Mouse (Mus musculus): Measurements from ENCODE around the gene Zfp536. TPM values are rescaled to one million over a fixed set of nuclear protein-coding genes. Genes with fewer than 3 reads are reported as not detected.
"Not testable (repeated sequence)": the region's sequence is repeated elsewhere in the genome, so short reads cannot be mapped to it uniquely, and the experiment has no call there.

The Zfp536 gene
- total RNA-seq, 2 experiments from 2014 or later = 47.0 to 50.4 TPM

GRCm38 (mm10) chr7:37768310-37768940 is 5.0 kb downstream of the Zfp536 start:
- peak in 1 of 2 experiments; percentile 35 for DNase-seq (ENCODE audit: low spot score in 2 of 2)

DNA sequence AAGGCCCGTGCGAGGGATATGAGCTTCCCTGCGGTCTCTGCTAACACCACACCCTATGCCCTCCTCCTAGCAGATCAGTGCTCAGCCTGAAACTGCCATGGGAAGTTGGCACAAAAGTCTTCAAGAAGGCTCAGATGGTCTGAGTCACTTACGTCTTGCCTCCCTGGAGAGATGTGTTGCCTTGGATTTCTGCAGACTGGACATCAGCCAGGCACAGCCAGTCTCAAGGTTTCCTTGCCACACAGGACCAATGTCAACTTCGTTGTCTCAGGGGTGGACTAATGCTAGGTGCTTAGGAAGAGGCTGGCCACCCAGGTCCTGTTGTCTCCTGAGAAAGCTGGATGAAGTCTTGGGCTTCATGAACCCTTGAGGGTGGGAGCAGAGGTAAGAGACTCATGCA is 14.6 kb downstream of the Zfp536 start:
- DNase-seq (ENCODE audit: low spot score in 2 of 2) = no peak

- DNase-seq (ENCODE audit: low spot score in 2 of 2) = no peak
Observed at GRCm38 (mm10) chr7:37753024-37753423, 20.4 kb downstream of the Zfp536 start.

GRCm38 (mm10) chr7:37746133-37746761 is 27.2 kb downstream of the Zfp536 start:
- DNase-seq (ENCODE audit: low spot score in 2 of 2) = peak in 1 of 2 experiments; percentile 39

DNA sequence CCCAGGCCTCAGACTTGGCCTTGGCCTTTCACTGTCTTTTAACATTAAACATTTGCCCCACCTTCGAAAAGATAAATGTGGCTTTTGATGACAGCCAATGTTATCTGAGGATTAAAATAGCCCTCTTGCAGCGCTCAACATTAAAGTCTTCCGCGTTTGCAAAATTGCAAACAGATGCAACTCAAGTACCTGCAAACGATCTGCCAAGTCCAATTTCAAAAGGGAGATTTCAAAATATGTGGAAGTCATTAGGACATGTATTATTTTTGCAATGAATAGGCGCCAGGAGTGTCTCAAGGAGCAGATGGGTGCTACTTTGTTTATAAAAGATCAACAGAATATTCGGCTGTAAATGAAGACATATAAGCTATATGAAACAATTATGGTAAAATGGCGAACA is 30.1 kb downstream of the Zfp536 start:
- no peak for DNase-seq (ENCODE audit: low spot score in 2 of 2)

DNA sequence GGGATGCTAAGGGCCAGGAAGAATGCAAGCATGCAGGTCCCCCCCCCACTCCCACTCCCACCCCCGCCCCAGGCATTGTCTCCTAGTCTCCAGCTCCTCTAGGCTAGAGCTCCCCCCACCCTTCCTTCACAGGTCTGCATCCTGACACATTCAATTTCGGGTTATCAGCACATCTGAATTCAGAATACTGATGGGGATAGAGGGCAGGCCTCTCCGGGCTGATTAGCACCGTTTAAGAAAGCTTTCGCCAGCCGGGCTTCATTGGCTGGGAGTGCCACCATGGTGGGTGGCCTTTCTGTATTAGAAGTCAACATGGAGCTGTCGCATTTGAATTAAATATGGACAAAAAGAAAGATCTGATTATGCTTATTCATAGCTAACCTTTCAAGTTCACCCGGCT is 36.2 kb downstream of the Zfp536 start:
- no peak for DNase-seq (ENCODE audit: low spot score in 2 of 2)

DNA sequence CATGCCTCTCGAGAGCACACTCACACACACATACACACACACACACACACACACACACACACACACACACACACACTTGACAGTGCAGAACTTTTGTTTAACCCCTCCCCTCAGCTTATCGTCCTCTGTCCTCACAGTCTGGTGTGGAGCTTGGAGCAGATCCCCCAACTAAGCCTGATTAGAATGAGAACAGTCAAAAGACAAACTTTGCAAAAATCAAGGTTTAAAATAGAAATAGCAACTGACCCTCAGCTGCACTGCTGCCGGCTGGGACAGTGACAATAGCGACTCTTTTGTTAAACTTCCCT is 37.1 kb downstream of the Zfp536 start:
- DNase-seq (ENCODE audit: low spot score in 2 of 2) = no peak

DNA sequence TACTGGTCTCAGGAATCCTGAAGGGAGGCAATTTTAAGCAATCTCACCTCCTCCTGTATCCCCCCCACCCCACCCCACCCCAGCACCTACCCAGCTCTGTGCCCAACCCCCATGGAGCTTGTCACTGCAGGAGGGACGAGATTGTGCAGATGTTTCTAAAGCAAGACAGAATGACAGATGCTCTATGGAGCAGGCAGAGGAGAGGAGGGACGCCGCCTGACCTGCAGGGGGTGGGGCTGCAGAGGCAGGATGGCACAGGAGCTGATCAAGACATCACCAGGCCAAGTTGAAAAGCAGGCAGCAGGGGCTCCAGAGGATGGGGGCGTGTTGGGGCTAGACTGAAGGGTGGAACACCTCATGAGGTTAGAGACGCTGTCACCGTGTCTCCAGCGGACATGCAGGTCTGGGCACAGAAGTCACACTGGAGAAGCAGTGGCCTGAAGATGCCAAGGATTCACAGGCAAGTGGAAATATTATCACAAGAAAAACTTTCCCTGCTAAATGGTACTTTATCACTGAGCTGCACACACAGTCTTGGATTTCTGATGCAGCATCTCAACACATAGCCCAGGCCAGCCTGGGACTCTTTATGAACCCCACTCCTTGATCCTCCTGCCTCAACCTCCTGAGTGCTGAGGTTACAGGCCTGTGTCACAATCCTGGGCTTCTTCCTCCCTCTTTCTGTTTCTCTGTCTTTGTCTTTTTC is 37.6 kb downstream of the Zfp536 start:
- no peak for DNase-seq (ENCODE audit: low spot score in 2 of 2)

DNA sequence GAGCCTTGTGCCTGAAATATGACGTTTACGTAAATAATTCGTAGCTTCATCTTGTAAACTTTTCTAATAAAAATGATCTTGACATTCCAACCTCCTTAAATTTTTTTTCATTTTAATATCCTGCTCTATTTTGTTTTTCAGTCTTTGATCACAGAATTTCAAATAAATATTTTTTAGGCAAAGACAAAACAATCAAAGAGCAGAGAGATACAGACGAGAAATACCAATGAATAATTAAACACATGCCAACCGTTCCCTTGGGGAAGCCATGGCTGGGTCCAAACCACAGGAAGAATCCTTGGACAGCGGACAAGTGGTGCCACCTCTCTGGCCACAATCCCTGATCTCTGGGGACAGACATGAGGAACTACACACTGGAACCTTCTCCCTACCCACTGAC is 38.3 kb downstream of the Zfp536 start:
- no peak for DNase-seq (ENCODE audit: low spot score in 2 of 2)

- no peak for DNase-seq (ENCODE audit: low spot score in 2 of 2)
Observed at GRCm38 (mm10) chr7:37734576-37734975, 38.9 kb downstream of the Zfp536 start.

DNA sequence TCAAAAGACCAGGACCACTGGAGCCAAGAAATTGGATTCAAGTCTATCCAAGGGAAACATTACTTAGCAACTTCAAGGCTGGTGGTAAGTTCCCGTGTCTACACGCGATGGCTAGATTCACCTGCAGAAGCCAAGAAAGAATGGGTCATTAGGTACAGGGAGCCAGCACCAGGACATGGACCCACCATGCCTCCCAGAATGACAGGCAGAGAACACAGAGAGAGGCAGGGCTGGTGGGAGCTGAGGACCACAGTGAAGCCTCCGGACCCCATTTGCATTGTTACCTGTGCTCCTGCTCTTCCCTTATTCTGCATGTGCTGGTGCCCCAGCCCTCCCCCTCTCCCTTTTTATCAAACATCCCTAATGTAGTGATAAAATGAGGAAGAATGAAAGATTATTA is 39.4 kb downstream of the Zfp536 start:
- DNase-seq (ENCODE audit: low spot score in 2 of 2) = no peak

DNA sequence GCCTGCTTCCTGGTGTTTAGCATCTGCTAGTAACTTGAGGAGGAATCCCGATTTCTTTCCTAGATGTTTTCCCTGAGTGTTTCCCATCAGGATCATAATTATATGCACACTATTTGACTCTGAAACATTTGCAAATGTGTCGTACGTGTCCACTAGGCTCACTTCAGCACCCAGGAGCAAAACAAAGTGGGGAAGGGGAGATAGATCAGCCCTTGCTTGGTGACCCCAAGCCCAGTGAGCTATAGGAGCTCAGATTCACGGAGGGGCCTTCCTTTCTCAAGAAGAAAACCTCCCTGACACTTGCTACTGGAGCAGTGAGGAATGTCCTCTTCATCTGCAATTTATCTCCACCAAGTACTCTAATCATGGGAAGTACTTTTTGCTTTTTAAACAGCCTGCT is 40.7 kb downstream of the Zfp536 start:
- no peak for DNase-seq (ENCODE audit: low spot score in 2 of 2)

- no peak for DNase-seq (ENCODE audit: low spot score in 2 of 2)
Observed at GRCm38 (mm10) chr7:37727746-37728145, 45.7 kb downstream of the Zfp536 start.

DNA sequence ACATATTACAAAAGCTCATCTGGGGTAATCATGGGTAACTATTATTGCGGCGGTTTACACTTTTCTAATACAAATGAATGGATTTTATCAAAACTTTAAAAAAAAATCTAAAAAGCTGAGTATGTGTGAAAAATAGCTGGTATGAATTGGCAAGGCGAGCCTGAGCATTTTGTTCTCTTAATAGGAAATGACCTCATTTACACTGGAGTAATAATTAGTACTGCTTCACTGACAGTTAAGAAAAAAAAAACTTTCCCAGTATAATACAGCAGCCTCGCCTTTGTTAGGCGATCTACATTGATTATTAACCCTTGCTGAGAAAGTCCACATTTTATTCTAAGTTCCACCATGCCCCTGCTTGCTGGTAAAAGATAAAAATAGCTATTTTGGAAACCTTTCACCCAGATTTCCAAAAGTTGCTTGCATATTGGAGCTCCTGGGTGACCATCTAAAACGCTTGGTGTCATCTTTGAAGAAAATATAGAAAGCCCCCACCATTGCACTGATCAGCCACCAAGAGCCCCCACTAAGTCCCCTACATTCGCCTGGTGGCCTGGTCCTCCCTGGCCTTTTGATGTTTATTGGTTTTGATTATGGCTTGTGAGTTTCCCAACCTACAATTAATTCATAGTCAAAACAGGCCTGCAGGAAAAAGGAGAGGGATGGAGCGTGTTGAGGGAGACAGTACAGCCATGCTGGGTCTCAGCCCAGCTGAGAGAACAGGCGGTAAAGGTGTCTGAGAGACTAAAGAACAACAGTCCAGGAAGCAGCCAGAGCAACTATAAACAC is 49.2 kb downstream of the Zfp536 start:
- DNase-seq (ENCODE audit: low spot score in 2 of 2) = no peak

DNA sequence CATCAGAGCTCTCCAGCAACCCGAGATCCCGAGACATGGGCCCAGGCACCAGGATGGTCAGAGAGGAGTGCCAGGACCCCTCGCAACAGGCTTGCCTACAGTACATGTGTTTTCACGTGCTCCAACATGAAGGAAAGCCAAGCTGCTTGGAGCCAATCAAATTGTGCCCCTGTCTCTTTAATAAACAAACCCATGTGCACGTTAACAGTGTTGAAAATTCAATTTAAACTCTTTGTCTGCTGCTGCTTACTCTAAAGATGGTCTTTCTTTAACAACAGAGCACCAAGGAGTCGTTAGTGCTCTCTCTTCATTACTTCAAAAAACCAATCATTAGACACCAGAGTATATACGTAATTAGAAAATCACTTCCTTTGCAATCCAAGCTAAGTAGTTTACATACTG is 50.2 kb downstream of the Zfp536 start:
- DNase-seq (ENCODE audit: low spot score in 2 of 2) = no peak

- DNase-seq (ENCODE audit: low spot score in 2 of 2) = no peak
Observed at GRCm38 (mm10) chr7:37721676-37722075, 51.8 kb downstream of the Zfp536 start.

GRCm38 (mm10) chr7:37718671-37719402 is 54.6 kb downstream of the Zfp536 start:
- no peak for DNase-seq (ENCODE audit: low spot score in 2 of 2)

DNA sequence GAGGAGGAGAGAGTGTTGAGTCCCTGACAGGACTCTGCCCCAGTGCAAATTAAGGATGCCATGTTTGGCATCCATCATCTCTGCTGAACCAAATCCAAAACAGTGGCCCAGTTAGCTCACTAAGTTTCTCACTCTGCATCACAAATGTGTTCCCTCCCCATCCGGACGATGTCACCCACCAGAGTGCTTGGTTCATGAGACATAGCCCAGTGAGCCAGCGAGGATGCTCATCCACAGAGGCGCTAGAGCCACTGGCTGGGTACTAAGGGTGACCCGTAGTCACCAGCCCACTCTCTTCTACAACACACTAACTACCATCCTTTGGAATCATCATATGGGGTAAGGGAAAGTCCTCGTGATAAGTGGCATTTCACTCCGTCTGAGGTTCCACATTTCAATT is 56.4 kb downstream of the Zfp536 start:
- DNase-seq (ENCODE audit: low spot score in 2 of 2) = no peak

DNA sequence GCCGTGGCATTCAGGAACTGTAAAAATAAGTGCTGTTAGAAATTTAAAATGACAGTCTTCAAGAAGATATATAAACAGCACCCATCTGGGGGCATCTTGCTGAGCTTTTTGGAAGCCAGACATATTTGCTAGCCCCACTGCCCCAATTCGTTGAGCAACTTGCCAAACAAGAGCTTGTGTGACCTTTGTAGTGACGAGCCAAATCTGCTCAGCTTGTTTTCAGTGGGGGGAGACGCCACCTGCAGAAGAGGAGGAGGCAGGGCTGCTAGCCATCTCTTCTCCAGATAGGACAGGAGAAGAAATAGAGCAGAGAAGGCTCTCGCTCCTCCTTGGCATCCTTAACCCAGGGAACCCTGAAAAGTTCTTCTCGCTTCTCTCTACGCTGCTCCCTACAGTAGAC is 56.8 kb downstream of the Zfp536 start:
- no peak for DNase-seq (ENCODE audit: low spot score in 2 of 2)

GRCm38 (mm10) chr7:37704464-37704863 is 69.0 kb downstream of the Zfp536 start:
- DNase-seq (ENCODE audit: low spot score in 2 of 2) = peak; percentile 14 to 52

DNA sequence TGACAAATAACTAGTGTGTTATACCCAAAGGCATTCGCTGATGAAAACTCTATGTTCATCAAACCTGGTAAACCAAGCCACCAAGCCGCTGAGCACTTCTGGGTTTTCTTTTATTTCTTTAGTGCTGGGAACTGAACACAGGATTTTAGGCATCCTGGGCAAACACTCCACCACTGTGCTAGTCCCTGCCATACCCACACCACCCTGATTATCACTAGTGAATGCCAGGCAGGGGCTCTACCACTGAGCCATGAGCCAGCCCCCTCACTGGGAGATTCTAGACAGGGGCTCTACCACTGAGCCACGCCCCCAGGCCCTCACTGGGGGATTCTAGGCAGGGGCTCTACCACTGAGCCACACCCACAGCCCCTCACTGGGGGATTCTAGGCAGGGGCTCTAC is 76.1 kb downstream of the Zfp536 start:
- DNase-seq (ENCODE audit: low spot score in 2 of 2) = not testable (repeated sequence)
